Mouse (Mus musculus) CH12.LX (cell line): ENCODE results near the gene Clec2h. TPM values are rescaled to one million over a fixed set of nuclear protein-coding genes. Genes with fewer than 3 reads are reported as not detected.
"Not testable (repeated sequence)": the region's sequence is repeated elsewhere in the genome, so short reads cannot be mapped to it uniquely, and the experiment has no call there.

ENCODE experiments used
- DNase-seq: peaks from one replicate; pipeline ENCODE4 v3.0.0-alpha.2; 2013; ENCODE audit errors: extremely low read depth
- H3K27ac ChIP-seq: 2 replicates; pipeline ENCODE4 v1.5.1; 2012; ENCODE audit warnings: low read depth, mild to moderate bottlenecking, control low read depth, moderate library complexity; ENCODE audit not compliant: insufficient read depth
- H3K27me3 ChIP-seq: replicated peaks from 2 replicates; pipeline ENCODE3; 2012; ENCODE audit warnings: inconsistent platforms
- H3K36me3 ChIP-seq, 2 experiments: replicated peaks in 1 of 2; 2 replicates each; pipeline versions ENCODE3 to v1.6.1; 2012; ENCODE audit warnings: inconsistent platforms in 1 of 2, low read length in 1 of 2, mild to moderate bottlenecking in 1 of 2, mixed read lengths in 1 of 2, moderate library complexity in 1 of 2; ENCODE audit not compliant: control insufficient read depth in 1 of 2, insufficient read depth in 1 of 2
- H3K4me1 ChIP-seq, 2 experiments: 2 replicates each; pipeline ENCODE4 v1.6.1; 2012; ENCODE audit warnings: inconsistent platforms in 1 of 2, moderate library complexity in 1 of 2; ENCODE audit not compliant: insufficient read depth in 2 of 2, control insufficient read depth in 1 of 2
- H3K4me2 ChIP-seq: 2 replicates; pipeline ENCODE4 v1.6.1; 2012; ENCODE audit warnings: low read depth, mild to moderate bottlenecking, control low read depth; ENCODE audit not compliant: poor library complexity, insufficient read depth, severe bottlenecking
- H3K4me3 ChIP-seq, 3 experiments: fragments of 150-350 bp in 1 of 3; sonication (generic) in 1 of 3; replicated peaks in 1 of 3; 2 replicates each; pipeline versions ENCODE3 to v1.5.1; 2011 to 2012; ENCODE audit warnings: low read depth in 2 of 3, low read length in 2 of 3, mild to moderate bottlenecking in 2 of 3, moderate library complexity in 2 of 3, control low read depth in 1 of 3, improper control_type of control experiment in 1 of 3, inconsistent platforms in 1 of 3, mixed read lengths in 1 of 3; ENCODE audit not compliant: poor library complexity in 1 of 3
- H3K79me2 ChIP-seq: replicated peaks from 2 replicates; pipeline ENCODE4 v1.6.1; 2012; ENCODE audit warnings: mild to moderate bottlenecking, moderate library complexity; ENCODE audit not compliant: control insufficient read depth, poor library complexity, insufficient read depth, severe bottlenecking; ENCODE audit errors: extremely low read depth
- H3K9ac ChIP-seq: 2 replicates; pipeline ENCODE4 v1.6.1; 2012; ENCODE audit warnings: low read depth, mild to moderate bottlenecking, control low read depth, moderate library complexity; ENCODE audit not compliant: insufficient read depth
- H3K9me3 ChIP-seq: replicated peaks from 2 replicates; pipeline ENCODE3; 2012; ENCODE audit warnings: low read length, inconsistent platforms, mixed read lengths
- CHD2 ChIP-seq: IDR thresholded peaks from 2 replicates; pipeline ENCODE4 v1.6.1; 2011; ENCODE audit warnings: low read length, improper control_type of control experiment
- EP300 ChIP-seq: IDR thresholded peaks from 2 replicates; pipeline ENCODE4 v1.6.1; 2011; ENCODE audit warnings: low read length, improper control_type of control experiment
- ETS1 ChIP-seq: conservative IDR thresholded peaks from 2 replicates; pipeline ENCODE4 v1.6.1; 2012; ENCODE audit warnings: low read depth, mild to moderate bottlenecking, inconsistent platforms, low read length, improper control_type of control experiment, moderate library complexity
- GABPA ChIP-seq: IDR thresholded peaks from 2 replicates; pipeline ENCODE4 v1.6.1; 2012; ENCODE audit warnings: low read depth, low read length, improper control_type of control experiment, inconsistent platforms; ENCODE audit not compliant: insufficient replicate concordance
- HCFC1 ChIP-seq: IDR thresholded peaks from 2 replicates; pipeline ENCODE4 v1.6.1; 2012; ENCODE audit warnings: low read depth, mild to moderate bottlenecking, inconsistent platforms, low read length, improper control_type of control experiment
- IRF4 ChIP-seq: IDR thresholded peaks from 2 replicates; pipeline ENCODE4 v1.6.1; 2014; ENCODE audit warnings: low read depth, mild to moderate bottlenecking, inconsistent platforms, low read length, improper control_type of control experiment
- JUN ChIP-seq: IDR thresholded peaks from 2 replicates; pipeline ENCODE4 v1.6.1; 2011; ENCODE audit warnings: low read depth, mild to moderate bottlenecking, low read length, improper control_type of control experiment, moderate library complexity; ENCODE audit not compliant: insufficient read depth
- MAFK ChIP-seq: IDR thresholded peaks from 2 replicates; pipeline ENCODE4 v1.6.1; 2011; ENCODE audit warnings: low read length, improper control_type of control experiment; ENCODE audit not compliant: insufficient replicate concordance
- MAX ChIP-seq: IDR thresholded peaks from 2 replicates; pipeline ENCODE4 v1.6.1; 2011; ENCODE audit warnings: low read length, improper control_type of control experiment
- MYC ChIP-seq: IDR thresholded peaks from 2 replicates; pipeline ENCODE4 v1.6.1; 2011; ENCODE audit warnings: low read depth, mild to moderate bottlenecking, improper control_type of control experiment, low read length
- POLR2AphosphoS2 ChIP-seq: IDR thresholded peaks from 2 replicates; pipeline ENCODE4 v1.6.1; 2011; ENCODE audit warnings: low read depth, low read length, improper control_type of control experiment
- RAD21 ChIP-seq: IDR thresholded peaks from 2 replicates; pipeline ENCODE4 v1.6.1; 2011; ENCODE audit warnings: low read depth, mild to moderate bottlenecking, low read length, improper control_type of control experiment, moderate library complexity
- TBP ChIP-seq: conservative IDR thresholded peaks from 2 replicates; pipeline ENCODE4 v1.6.1; 2011; ENCODE audit warnings: low read depth, low read length, improper control_type of control experiment
- TCF12 ChIP-seq: IDR thresholded peaks from 2 replicates; pipeline ENCODE4 v1.6.1; 2014; ENCODE audit warnings: low read depth, mild to moderate bottlenecking, inconsistent platforms, low read length, improper control_type of control experiment
- UBTF ChIP-seq: IDR thresholded peaks from 2 replicates; pipeline ENCODE4 v1.6.1; 2012; ENCODE audit warnings: low read depth, mild to moderate bottlenecking, inconsistent platforms, low read length, improper control_type of control experiment, moderate library complexity
- USF2 ChIP-seq: conservative IDR thresholded peaks from 2 replicates; pipeline ENCODE4 v1.6.1; 2011; ENCODE audit warnings: low read depth, low read length, improper control_type of control experiment
- ZMIZ1 ChIP-seq: IDR thresholded peaks from 2 replicates; pipeline ENCODE4 v1.6.1; 2012; ENCODE audit warnings: low read depth, mild to moderate bottlenecking, inconsistent platforms, low read length, improper control_type of control experiment
- dilution Hi-C: fragments of 300-500 bp; cut with MboI; formaldehyde crosslinking; loops from 2 replicates; pipeline ENCODE4 v1.14.3; 2020; ENCODE audit warnings: low sequenced_read_pairs; ENCODE audit not compliant: extremely low pct_unique_long_range_greater_than_20kb, extremely low pct_ligation_motif_present
- in situ Hi-C: fragments of 300-500 bp; cut with MboI; formaldehyde crosslinking; loops from 3 replicates; pipeline ENCODE4 v1.14.3; 2019; ENCODE audit warnings: low sequenced_read_pairs, low pct_ligation_motif_present, low pct_unique_long_range_greater_than_20kb, mixed read lengths
- polyA plus RNA-seq: library from polyadenylated mRNA; unstranded; fragments of >175 nt; gene quantifications from 2 replicates; pipeline ENCODE4 v1.2.1, GENCODE M21; 2012; ENCODE audit warnings: low read depth; ENCODE audit not compliant: insufficient read length
- total RNA-seq, 2 experiments: library from RNA; depleted of rRNA; stranded (reverse); fragments of 300-350 nt in 1 of 2; fragments of >200 nt in 1 of 2; gene quantifications; 2 replicates each; pipeline ENCODE4 v1.2.3; 2012 to 2014

Gene Clec2h
- total and polyA plus RNA-seq, 3 experiments, result not detected

DNA sequence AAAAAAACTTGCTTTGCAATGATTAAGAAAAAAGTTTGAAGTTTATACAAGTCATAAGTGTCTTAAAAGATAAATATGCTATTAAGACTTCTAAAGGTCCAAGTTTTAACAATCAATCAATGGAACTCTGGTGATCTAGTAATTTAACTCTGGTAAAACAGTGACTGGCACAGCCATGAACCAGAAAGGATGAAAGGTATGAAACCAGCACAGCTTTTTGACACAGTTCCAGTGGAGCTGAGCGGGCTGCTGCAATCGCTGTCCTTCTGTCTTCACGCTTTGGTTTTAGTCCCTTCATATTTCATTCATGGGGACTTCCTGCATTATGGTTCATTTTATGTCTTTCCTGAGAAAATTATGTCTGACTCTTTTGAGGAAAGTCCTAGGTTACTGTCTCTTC is 12.5 kb upstream of the Clec2h start:
- no peaks in the 10 kb centered on the region for H3K27me3 ChIP-seq
- H3K36me3 ChIP-seq, result no peaks in the 10 kb centered on the region
- H3K4me2 ChIP-seq, result no peak overlapping the region
- TF ChIP-seq CHD2 (no peak), MYC (no peak), POLR2AphosphoS2 (no peak), MAFK (no peak), TCF12 (no peak), TBP (no peak), IRF4 (no peak), ZMIZ1 (no peak), USF2 (no peak), MAX (no peak), RAD21 (no peak), UBTF (no peak), GABPA (no peak), HCFC1 (no peak), ETS1 (no peak), JUN (no peak)
- H3K79me2 ChIP-seq, result no peaks in the 10 kb centered on the region
- H3K4me1 ChIP-seq, result peaks cover 0 to 11% of the 10 kb centered on the region in 2 experiments; a peak in 2 of 4 replicates
- no peak overlapping the region for H3K27ac ChIP-seq
- no peak overlapping the region for H3K4me3 ChIP-seq
- dilution Hi-C loops (no loop called here), in situ Hi-C loops (no loop called here)
- no peak overlapping the region for H3K9ac ChIP-seq
- no peaks in the 10 kb centered on the region for H3K9me3 ChIP-seq
- DNase-seq, result no peak

DNA sequence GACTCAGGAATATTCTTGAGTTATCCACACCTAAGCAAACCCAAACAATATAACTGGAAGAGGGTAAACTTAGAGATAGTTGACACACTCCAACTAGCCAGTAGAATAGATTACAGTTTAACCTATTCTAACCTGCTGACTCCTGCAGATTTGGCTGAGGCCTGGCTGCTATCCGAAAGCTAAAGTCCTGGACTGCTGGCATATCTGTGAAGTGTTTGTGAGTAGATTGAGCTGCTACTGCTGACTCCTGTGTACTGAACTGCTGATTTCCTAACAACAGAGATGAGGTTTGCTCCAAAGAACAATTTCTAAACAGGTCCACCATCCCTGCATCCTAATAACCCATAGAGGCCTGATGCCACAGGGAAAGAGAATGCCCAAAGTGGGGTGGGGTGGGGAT is 12.0 kb upstream of the Clec2h start:
- H3K79me2 ChIP-seq, result no peaks in the 10 kb centered on the region
- no peak for TF ChIP-seq EP300
- TF ChIP-seq, all 38 proteins: peak for 0
- Histone ChIP-seq H3K4me2 (no peak overlapping the region), H3K27me3 (no peaks in the 10 kb centered on the region), H3K4me3 (no peak overlapping the region), H3K9ac (no peak overlapping the region), H3K4me1 (peaks cover 0 to 11% of the 10 kb centered on the region in 2 experiments; a peak in 2 of 4 replicates), H3K9me3 (no peaks in the 10 kb centered on the region), H3K27ac (no peak overlapping the region), H3K36me3 (no peaks in the 10 kb centered on the region)
- dilution Hi-C loops, result no loop called here
- in situ Hi-C loops, result no loop called here
- DNase-seq, result no peak

DNA sequence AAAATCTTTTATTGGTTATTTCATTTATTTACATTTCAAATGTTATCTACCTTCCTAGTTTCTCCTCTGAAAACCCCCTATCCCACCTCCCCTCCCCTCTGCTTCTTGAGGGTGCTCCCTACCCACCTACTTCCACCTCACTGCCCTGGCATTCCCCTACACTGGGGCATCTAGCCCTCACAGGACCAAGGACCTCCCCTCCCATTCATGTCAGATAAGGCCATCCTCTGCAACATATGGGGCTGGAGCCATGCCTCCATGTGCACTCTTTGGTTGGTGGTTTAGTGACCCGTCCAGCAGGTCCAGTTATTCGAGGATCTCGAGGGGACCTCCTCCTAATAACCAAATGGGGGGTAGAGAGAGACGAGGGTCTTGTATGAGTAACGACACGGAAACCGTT is 11.4 kb upstream of the Clec2h start:
- H3K9me3 ChIP-seq, H3K79me2 ChIP-seq, H3K27me3 ChIP-seq, in situ Hi-C loops, H3K4me2 ChIP-seq, H3K27ac ChIP-seq, H3K36me3 ChIP-seq, H3K4me3 ChIP-seq, dilution Hi-C loops, DNase-seq, H3K9ac ChIP-seq: not testable (repeated sequence)
- peaks cover 0 to 11% of the 10 kb centered on the region in 2 experiments; a peak in 2 of 4 replicates for H3K4me1 ChIP-seq
